Mouse (Mus musculus) embryo, embryonic 10.5 days (tissue): ENCODE data around the gene Tspo2.

Experiments
- DNase-seq: peaks from one replicate; pipeline ENCODE4 v3.0.0-alpha.2; 2015; ENCODE audit warnings: low spot score

The Tspo2 gene

GRCm38 (mm10) chr17:48450666-48451352 is 513 bp downstream of the Tspo2 start:
- no peak for DNase-seq

- DNase-seq, result no peak
These were observed 3.6 kb downstream of the Tspo2 start for GRCm38 (mm10) chr17:48447675-48448074.

GRCm38 (mm10) chr17:48443542-48444145 is 7.7 kb downstream of the Tspo2 start:
- DNase-seq, result no peak

- peak; percentile 30 for DNase-seq
These were observed 8.4 kb downstream of the Tspo2 start for GRCm38 (mm10) chr17:48442745-48443457.

DNA sequence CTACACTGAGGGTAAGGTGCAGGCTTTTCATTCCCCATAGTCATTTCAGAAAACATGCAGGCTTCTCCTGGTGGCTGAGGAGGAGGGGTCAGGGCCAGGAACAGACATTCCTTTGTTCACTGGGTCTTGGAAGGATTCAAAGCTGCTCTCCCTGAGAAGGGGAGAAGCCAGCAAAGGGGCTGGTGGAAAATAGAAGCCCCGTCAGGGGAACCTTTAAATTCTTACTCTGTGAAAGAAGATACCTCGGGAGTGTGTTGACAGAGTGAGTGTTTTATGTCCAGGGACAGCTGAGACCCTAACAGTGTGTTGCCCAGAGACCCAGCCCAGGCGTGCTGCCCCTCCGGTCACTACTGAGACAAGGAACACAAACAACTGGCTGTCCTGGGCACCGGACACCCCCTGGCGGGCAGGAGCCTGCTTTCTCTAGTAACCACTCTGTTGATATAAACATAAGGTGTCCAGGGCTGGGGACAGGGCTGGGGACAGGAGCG is 13.9 kb downstream of the Tspo2 start:
- peak; percentile 69 for DNase-seq

DNA sequence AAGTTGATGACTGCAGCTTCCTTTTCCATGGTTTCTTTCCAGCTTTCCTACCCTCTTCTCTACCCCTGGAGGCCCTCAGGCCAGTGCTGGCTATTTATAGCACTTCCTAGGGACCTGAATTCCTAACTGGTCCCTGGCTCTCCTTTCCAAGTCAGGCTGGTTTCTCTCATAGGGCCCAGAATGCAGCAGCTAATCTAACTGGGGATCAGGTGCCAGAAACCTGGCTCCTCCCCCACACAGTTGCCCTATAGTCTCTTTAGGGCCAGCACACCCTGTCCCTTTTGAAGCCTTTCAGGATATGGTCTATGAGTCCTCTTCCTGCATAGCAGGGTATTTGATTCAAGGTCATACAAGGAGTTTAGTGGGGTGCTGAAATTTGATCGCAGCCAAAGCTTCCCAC is 14.8 kb downstream of the Tspo2 start:
- no peak for DNase-seq

DNA sequence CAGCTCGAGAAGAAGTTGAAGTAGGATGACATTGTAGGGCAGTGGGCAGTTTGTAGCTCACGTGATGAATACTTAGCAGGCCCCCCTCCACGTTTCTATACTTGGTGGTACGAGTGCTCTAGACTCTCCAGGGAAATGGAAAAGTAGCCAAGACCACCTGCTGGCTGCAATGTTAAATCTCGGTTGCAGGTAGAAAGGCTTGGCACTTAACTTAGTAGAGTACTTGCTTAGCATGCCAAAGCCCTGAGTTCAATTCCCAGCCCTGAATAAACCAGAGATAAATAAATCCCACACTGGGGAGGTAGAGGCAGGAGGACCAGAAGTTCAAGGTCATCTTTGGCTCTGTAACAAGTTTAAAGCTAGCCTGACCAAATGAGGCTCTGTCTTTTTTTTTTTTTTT is 16.8 kb downstream of the Tspo2 start:
- no peak for DNase-seq

- no peak for DNase-seq
These were observed 17.5 kb downstream of the Tspo2 start for GRCm38 (mm10) chr17:48433689-48434330.

DNA sequence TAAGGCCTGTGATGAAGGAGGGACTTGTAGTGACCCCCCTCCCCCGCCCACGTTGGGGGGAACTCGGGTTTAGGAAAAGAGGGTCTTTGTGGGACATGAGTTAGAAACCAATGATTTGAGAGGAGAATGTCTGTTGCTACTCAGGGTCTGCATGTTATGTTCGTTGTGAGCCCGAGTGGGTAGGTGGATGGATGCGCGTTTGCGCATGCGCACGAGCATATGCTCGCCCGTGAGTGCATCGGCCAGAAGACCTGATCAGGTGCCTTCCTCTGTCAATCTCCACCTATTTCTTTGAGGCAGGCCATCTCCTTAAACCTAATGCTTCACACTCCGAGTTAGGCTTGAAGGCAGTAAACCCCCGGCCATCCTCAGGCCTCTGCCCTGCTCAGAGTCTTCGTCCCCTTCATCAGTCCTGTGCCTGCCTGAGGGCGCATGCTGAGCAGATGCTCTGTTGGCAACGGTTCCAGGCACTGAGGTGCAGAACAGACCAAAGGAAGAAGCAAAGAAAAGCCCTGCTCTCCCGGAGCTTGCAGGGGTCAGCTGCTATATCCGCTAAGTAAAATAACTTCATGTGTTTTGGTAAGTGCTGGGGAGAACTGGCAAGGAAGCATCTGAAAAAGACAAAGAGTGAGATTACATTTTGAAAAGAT is 18.2 kb downstream of the Tspo2 start:
- no peak for DNase-seq

DNA sequence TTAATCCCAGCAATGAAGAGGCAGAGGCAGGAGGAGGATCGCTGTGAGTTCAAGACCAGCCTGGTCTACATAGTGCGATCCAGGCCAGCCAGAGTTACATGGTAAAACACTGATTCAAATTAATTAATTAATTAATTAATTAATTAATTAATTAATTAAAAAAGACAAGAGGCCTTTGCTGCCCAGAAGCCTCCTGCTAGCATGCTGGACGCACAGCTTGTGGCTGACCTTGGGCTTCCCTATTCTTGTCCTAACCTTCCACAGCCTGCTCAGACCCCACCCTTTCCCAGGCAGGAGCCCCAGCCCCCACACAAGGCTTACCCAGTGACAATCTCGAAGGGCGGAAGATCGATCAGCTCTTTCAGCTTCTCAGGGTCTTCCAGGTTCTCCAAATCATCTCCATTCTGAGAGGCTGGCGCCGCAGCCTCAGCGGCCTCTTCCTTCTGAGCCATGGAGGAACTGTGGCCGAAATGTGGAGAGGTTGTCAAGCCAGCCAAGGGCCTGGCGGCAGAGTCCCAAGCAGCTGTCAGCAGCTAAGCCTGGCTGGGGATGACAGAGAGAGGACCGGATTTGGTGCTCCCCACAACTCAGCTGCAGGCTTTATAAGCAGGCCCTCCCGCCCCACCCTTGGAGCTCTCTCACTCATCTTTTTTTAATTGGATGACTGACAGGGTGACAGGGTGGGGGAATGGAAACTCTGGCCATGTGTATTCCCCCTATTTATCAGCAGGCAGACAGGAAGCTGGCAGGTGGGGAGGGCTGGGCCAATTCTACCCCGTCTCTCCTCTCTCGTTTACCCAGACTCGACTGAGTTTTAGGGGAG is 19.0 kb downstream of the Tspo2 start, which contains the start of gene Apobec2:
Gene Apobec2 (minus strand): TSS at position 773 of the 823 bp plus-strand sequence.
- peak; percentile 18 for DNase-seq

DNA sequence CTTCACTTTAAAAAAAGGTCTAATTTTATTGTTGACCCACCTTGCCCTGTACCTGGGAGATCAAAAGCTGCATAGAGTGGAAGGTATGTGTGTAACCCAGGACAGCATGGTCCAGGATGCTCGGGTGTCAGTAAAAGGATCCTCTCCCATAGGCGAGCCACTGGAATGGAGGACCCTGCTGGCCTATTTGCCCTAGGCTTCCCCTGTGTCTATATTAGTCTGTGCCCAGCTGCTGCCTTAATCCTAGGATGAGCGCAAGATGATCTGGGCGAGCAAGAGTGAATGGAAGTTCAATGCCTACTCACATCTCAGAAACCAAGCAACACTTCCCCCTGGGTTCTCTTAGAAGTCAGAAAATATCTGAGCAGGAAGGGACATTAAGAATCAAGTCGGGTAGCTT is 20.3 kb downstream of the Tspo2 start:
- no peak for DNase-seq

- DNase-seq, result peak; percentile 38
These were observed 20.9 kb downstream of the Tspo2 start for GRCm38 (mm10) chr17:48430394-48430793.

GRCm38 (mm10) chr17:48427852-48428530 is 23.3 kb downstream of the Tspo2 start:
- DNase-seq, result no peak

- DNase-seq, result no peak
These were observed 24.2 kb downstream of the Tspo2 start for GRCm38 (mm10) chr17:48426991-48427750.

DNA sequence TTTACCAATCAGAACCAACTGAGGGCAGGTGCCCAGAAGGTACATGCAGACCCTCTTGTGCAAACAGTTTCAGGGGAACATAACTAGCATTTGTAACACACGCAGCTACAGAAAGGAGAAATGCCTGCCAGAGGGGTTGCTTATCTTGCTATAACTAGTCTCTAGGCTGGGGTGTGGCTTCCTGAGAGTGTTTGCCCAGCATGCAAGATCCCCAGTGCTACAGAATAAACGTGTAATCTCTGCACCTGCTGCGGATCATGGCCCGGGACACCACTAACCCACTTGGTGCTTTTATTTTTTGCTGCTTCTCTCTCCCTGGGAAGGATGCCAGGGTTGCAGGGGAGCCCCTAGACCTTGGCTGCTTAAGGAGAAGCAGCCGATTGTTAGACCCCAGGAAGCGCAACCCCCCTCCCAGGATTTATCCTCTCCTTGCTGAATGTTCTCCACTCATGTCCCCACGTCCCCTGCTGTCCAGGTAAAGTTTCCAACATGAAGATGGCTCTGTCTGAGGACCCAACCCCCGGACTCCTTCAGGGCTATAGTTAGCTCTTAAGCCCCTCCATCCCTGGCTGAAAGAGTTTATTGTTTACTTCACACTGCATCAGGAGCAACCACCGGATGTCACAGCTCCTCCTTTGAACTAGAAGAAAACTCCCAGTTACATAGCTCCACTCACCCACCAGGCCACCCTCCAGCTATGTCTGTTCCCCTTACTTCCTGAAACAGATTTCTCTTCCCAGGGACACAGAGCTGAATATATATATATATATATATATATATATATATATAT is 25.3 kb downstream of the Tspo2 start:
- no peak for DNase-seq

GRCm38 (mm10) chr17:48424237-48424636 is 27.1 kb downstream of the Tspo2 start:
- no peak for DNase-seq

DNA sequence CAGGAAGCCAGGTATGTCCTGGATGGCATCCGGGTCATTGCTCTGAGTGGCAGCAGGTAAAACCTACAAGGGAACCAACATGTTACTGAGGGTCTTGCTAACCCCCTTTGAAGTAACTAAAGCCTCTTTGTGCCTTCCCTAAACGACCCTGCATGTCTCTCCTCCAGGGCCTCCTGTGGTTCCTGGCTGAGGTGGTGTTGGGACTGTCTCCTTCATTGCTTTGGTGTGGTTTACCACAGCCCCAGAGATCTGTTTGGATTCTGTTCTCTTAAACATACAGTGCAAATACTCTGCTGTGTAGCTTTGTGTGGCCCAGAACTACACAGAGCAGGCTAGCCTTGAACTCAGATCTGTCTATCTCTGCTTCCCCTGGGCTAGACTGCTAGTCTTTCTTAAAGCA is 31.8 kb downstream of the Tspo2 start:
- no peak for DNase-seq

- no peak for DNase-seq
These were observed 32.5 kb downstream of the Tspo2 start for GRCm38 (mm10) chr17:48418781-48419180.

DNA sequence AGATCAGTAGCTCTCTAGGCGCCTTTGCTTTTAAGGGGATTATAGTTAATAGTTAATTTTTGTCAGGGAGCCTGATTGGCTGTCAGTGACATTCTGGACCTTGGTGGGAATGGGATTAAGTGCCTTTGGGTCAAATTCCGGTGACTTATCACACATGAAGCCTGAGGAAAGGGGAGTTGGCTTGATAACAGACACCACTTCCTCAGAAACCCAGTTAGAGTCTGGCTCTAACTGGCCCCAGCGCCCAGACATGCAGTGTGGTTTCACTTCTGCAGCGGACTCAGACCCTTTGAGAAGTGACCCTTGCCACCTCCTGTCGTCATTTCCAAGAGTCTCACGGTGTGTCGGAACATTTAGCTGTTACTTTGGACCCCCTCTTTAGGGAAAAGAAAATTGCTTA is 33.1 kb downstream of the Tspo2 start:
- no peak for DNase-seq
